Mouse (Mus musculus) liver, embryonic 14.5 days (tissue): ENCODE results near the gene Ubox5.
"Not testable (repeated sequence)": the region's sequence is repeated elsewhere in the genome, so short reads cannot be mapped to it uniquely, and the experiment has no call there.

Experiments used
- CTCF ChIP-seq: IDR thresholded peaks from 2 replicates; pipeline ENCODE4 v1.5.1; 2016; ENCODE audit warnings: antibody characterized with exemption, low read depth, control low read depth
- EP300 ChIP-seq: IDR thresholded peaks from 2 replicates; pipeline ENCODE4 v1.6.1; 2016; ENCODE audit warnings: antibody characterized with exemption, low read depth

- not testable (repeated sequence) for TF ChIP-seq CTCF, EP300
Measured at GRCm38 (mm10) chr2:130576564-130576963, 53.3 kb downstream of the Ubox5 start.
